Comparison of ENCODE assay signal across 8 mouse cellular contexts in genomic region chr11:107548204-107548975, GRCm38 (mm10). TPM values are rescaled to one million over a fixed set of nuclear protein-coding genes. Genes with fewer than 3 reads are reported as not detected.
DNase-seq lines count a peak whose midpoint lies in the region; ATAC-seq and TF ChIP-seq lines count a peak whose summit lies in the region.

No protein-coding gene starts in this region.

- peaks cover 22% of the 10 kb centered on the region for H3K4me1 ChIP-seq in hindbrain, embryonic 10.5 days (replicated peaks)
- peaks cover 13% of the 10 kb centered on the region for H3K4me1 ChIP-seq in limb, embryonic 15.5 days

- peak overlapping the region; percentile 90 for H3K27ac ChIP-seq in hindbrain, embryonic 10.5 days
- peak overlapping the region; percentile 86 for H3K27ac ChIP-seq in limb, embryonic 15.5 days

- peak overlapping the region; percentile 99 for H3K4me2 ChIP-seq in limb, embryonic 15.5 days

- H3K79me2 ChIP-seq in C2C12 (ENCODE audit: control insufficient read depth, insufficient read depth): peaks cover 29% of the 10 kb centered on the region

- 8% methylated on average over 39 of the region's 39 CpGs for WGBS in hindbrain, embryonic 10.5 days
- 7% methylated on average over 28 of the region's 39 CpGs for WGBS in limb, embryonic 15.5 days

- no peaks in the 10 kb centered on the region for H3K9me3 ChIP-seq in hindbrain, embryonic 10.5 days
- H3K9me3 ChIP-seq in limb, embryonic 15.5 days: no peaks in the 10 kb centered on the region

- H3K27me3 ChIP-seq in C2C12 (ENCODE audit: control insufficient read depth, insufficient read depth, insufficient read length): no peaks in the 10 kb centered on the region
- peaks cover 7% of the 10 kb centered on the region; the same call in 1 of the 2 replicates for H3K27me3 ChIP-seq in hindbrain, embryonic 10.5 days (ENCODE audit: insufficient read depth, poor library complexity, severe bottlenecking)
- no peaks in the 10 kb centered on the region for H3K27me3 ChIP-seq in limb, embryonic 15.5 days

- peaks cover 18% of the 10 kb centered on the region for H3K36me3 ChIP-seq in C2C12 (ENCODE audit: control insufficient read depth, insufficient read depth)
- H3K36me3 ChIP-seq in hindbrain, embryonic 10.5 days: peaks cover 40% of the 10 kb centered on the region
- H3K36me3 ChIP-seq in limb, embryonic 15.5 days: peaks cover 23% of the 10 kb centered on the region

- H3K4me3 ChIP-seq in C2C12 (ENCODE audit: insufficient read depth, poor library complexity, severe bottlenecking): peak overlapping the region; percentile 89
- peak overlapping the region; percentile 87 for H3K4me3 ChIP-seq in hindbrain, embryonic 10.5 days
- H3K4me3 ChIP-seq in limb, embryonic 15.5 days: peak overlapping the region; percentile 90

- H3K9ac ChIP-seq in limb, embryonic 15.5 days: peak overlapping the region; percentile 85

- peaks cover 7% of the 10 kb centered on the region for H3K79me3 ChIP-seq in C2C12 (ENCODE audit: low read depth)

- H3ac ChIP-seq in C2C12 (ENCODE audit: control insufficient read depth, insufficient read length, low read depth): peak overlapping the region; percentile 72

- TF ChIP-seq CTCF in C2C12 (IDR thresholded peaks at IDR 0.05; ENCODE audit: control insufficient read depth, insufficient read depth, insufficient read length): no peak

- DNase-seq in cerebellum, adult 11-12 months: peak; percentile 25
- DNase-seq in cerebellum, adult 8-10 months: no peak
- peak; percentile 49 for DNase-seq in embryo, embryonic 10.5 days (ENCODE audit: low spot score)
- DNase-seq in hindbrain, embryonic 10.5 days (ENCODE audit: low spot score): peak; percentile 12
- DNase-seq in neural tube, embryonic 10.5 days (ENCODE audit: extremely low spot score, low spot score): peak; percentile 21

- ATAC-seq in limb, embryonic 15.5 days (ENCODE audit: insufficient number of reproducible peaks, low FRiP score, low TSS enrichment, low read depth): no peak
- ATAC-seq in monocyte, adult 5-6 weeks (replicated peaks; ENCODE audit: insufficient number of reproducible peaks, low FRiP score, low TSS enrichment, poor library complexity, severe bottlenecking): no peak

TF ChIP-seq in C2C12, 6 proteins besides CTCF, POLR2A, EP300 and RAD21:
- no peak for TF ChIP-seq MYOD1 (IDR thresholded peaks at IDR 0.05; ENCODE audit: control insufficient read depth, insufficient read length, low read depth)
- TF ChIP-seq MAX (IDR thresholded peaks at IDR 0.05): no peak
- TF ChIP-seq CEBPB (IDR thresholded peaks at IDR 0.05; ENCODE audit: low read depth): no peak
- TF ChIP-seq USF1 (IDR thresholded peaks at IDR 0.05; ENCODE audit: low read depth): no peak

RNA-seq across cellular contexts. Expression of gene Helz, which starts 0.7 kb away (rescaled TPM):
- 6.8 TPM for polyA plus RNA-seq in C2C12 (2012; fragmentation: generic; extraction: Trizol)
- polyA plus RNA-seq in hindbrain, embryonic 10.5 days (2016; fragmentation: Nextera tagmentation; extraction: Ambion mirVana): 20.6 and 23.7 TPM in 2 replicates
- polyA plus RNA-seq in limb, embryonic 15.5 days (2015; fragmentation: Nextera tagmentation; extraction: Ambion mirVana): 18.3 and 20.3 TPM in 2 replicates
- 34.1 to 46.2 TPM (median 42.8 TPM) in 3 replicates for total RNA-seq in monocyte, adult 5-6 weeks (2017)
